Mouse (Mus musculus) forebrain, embryonic 11.5 days (tissue): ENCODE data around the gene H2-Ob. TPM values are rescaled to one million over a fixed set of nuclear protein-coding genes. Genes with fewer than 3 reads are reported as not detected.
A peak's percentile ranks its signal among the peaks of the same experiment; 100 is the strongest.

ENCODE experiments used
- ATAC-seq: fragments of 200-750 bp; cut with Nextera tagmentation; replicated peaks from 2 replicates; pipeline ENCODE4 v1.8.0; 2017; ENCODE audit warnings: moderate TSS enrichment; ENCODE audit not compliant: low FRiP score
- DNase-seq: peaks from one replicate; pipeline ENCODE4 v3.0.0-alpha.2; 2017; ENCODE audit warnings: low spot score
- H3K27ac ChIP-seq: fragments of 300-500 bp; sonication (generic); 2 replicates; pipeline ENCODE4 v1.5.1; 2014; ENCODE audit warnings: low read depth, low read length
- H3K27me3 ChIP-seq: fragments of 300-500 bp; sonication (generic); 2 replicates; pipeline ENCODE4 v1.6.1; 2014; ENCODE audit warnings: mild to moderate bottlenecking, low read length, mixed read lengths; ENCODE audit not compliant: control insufficient read depth, insufficient read depth
- H3K36me3 ChIP-seq: fragments of 300-500 bp; sonication (generic); 2 replicates; pipeline ENCODE4 v1.6.1; 2014; ENCODE audit warnings: mild to moderate bottlenecking, low read length, moderate library complexity, mixed read lengths; ENCODE audit not compliant: control insufficient read depth, insufficient read depth
- H3K4me1 ChIP-seq: fragments of 300-500 bp; sonication (generic); replicated peaks from 2 replicates; pipeline ENCODE4 v1.6.1; 2014; ENCODE audit warnings: low read length, mixed read lengths; ENCODE audit not compliant: control insufficient read depth, insufficient read depth
- H3K4me2 ChIP-seq: fragments of 300-500 bp; sonication (generic); 2 replicates; pipeline ENCODE4 v1.6.1; 2014; ENCODE audit warnings: low read depth, mild to moderate bottlenecking, low read length, moderate library complexity, mixed read lengths; ENCODE audit not compliant: severe bottlenecking
- H3K4me3 ChIP-seq: fragments of 300-500 bp; sonication (generic); 2 replicates; pipeline ENCODE4 v1.5.1; 2014; ENCODE audit warnings: low read depth, low read length
- H3K9ac ChIP-seq: fragments of 300-500 bp; sonication (generic); 2 replicates; pipeline ENCODE4 v1.6.1; 2014; ENCODE audit warnings: low read length
- H3K9me3 ChIP-seq: fragments of 300-500 bp; sonication (generic); 2 replicates; pipeline ENCODE4 v1.6.1; 2016; ENCODE audit warnings: low read length, mixed read lengths; ENCODE audit not compliant: control insufficient read depth
- WGBS: fragments of 180-500 bp; shearing (Covaris S2); extraction: QIAGEN DNeasy Blood & Tissue Kit; methylation state at CpG from one replicate; pipeline ENCODE4 v1.1.7; 2014; 5-methylcytosine and 5-hydroxymethylcytosine counted together
- polyA plus RNA-seq: library from polyadenylated mRNA; unstranded; fragments of >200 nt; fragmentation: Nextera tagmentation; extraction: Ambion mirVana; gene quantifications from 2 replicates; pipeline ENCODE4 v1.2.1, GENCODE M21; 2014

H2-Ob gene
- polyA plus RNA-seq, 1 experiment from 2014 or later: not detected

DNA sequence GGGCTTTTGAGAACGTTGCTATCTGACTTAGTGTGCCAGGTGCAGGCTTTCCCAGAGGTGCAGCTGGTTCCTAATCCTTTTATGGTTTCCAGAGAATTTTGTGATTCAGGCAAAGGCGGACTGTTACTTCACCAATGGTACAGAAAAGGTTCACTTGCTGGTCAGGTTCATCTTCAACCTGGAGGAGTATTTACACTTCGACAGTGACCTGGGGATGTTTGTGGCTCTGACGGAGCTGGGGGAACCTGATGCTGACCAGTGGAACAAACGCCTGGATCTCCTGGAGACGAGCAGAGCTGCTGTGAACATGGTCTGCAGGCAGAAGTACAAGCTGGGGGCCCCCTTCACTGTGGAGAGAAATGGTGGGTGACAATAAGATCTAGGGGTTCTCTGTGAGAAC, 2.2 kb downstream of the H2-Ob start:
- Histone ChIP-seq H3K9ac (no peak overlapping the region), H3K36me3 (no peaks in the 10 kb centered on the region), H3K27ac (no peak overlapping the region), H3K4me3 (no peak overlapping the region), H3K27me3 (no peaks in the 10 kb centered on the region), H3K4me2 (no peak overlapping the region), H3K4me1 (no peaks in the 10 kb centered on the region), H3K9me3 (no peaks in the 10 kb centered on the region)
- DNase-seq (peak; percentile 23), ATAC-seq (no peak)
- WGBS: 86% methylated on average over 6 of the region's 6 CpGs

DNA sequence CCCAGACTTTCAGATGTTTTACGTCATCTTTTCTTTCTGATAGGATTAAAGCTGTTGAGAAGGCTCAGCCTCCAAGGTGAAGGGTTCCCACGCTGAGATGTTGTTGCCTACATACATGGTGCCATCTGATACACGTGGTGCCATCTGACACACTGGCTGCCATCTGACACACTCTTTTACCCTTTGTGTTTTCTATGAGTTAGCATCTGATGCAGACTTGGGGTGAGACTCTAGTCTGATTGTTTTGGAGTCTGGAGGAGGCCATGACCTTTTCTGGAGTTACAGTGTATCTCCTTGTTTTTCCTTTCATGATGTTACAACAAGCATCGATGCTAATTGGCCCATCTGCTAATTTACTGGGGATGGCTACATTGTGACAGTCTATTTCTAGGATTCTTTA, 6.0 kb downstream of the H2-Ob start:
- H3K4me2 ChIP-seq: no peak overlapping the region
- 77% methylated on average over 4 of the region's 4 CpGs for WGBS
- H3K27me3 ChIP-seq: no peaks in the 10 kb centered on the region
- H3K4me1 ChIP-seq: no peaks in the 10 kb centered on the region
- no peaks in the 10 kb centered on the region for H3K36me3 ChIP-seq
- no peaks in the 10 kb centered on the region for H3K9me3 ChIP-seq
- H3K27ac ChIP-seq: no peak overlapping the region
- no peak overlapping the region for H3K4me3 ChIP-seq
- ATAC-seq (no peak), DNase-seq (no peak)
- H3K9ac ChIP-seq: no peak overlapping the region

DNA sequence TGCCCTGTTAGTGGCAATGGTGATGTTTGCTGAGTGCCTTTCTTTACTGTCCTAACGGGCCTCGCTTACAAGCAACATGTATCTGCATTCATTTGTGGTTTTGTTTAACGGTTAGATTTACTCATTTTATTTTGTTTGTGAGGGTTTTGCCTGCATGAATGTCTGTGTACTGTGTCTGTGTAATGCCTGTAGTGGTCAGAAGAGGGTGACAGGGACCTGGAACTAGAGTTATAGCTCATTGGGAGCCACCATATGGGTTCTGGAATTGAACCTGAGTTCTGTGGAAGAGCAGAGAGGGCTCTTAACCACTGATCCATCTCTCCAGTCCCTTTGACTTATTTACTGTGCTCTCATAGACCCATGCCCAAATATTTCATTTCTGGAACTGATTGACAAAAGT, 8.3 kb downstream of the H2-Ob start:
- Histone ChIP-seq H3K36me3 (no peaks in the 10 kb centered on the region), H3K4me3 (no peak overlapping the region), H3K4me1 (no peaks in the 10 kb centered on the region), H3K4me2 (no peak overlapping the region), H3K9ac (no peak overlapping the region), H3K27ac (no peak overlapping the region), H3K9me3 (no peaks in the 10 kb centered on the region), H3K27me3 (no peaks in the 10 kb centered on the region)
- DNase-seq: no peak
- ATAC-seq: no peak
- WGBS: 82% methylated on average over 3 of the region's 3 CpGs

DNA sequence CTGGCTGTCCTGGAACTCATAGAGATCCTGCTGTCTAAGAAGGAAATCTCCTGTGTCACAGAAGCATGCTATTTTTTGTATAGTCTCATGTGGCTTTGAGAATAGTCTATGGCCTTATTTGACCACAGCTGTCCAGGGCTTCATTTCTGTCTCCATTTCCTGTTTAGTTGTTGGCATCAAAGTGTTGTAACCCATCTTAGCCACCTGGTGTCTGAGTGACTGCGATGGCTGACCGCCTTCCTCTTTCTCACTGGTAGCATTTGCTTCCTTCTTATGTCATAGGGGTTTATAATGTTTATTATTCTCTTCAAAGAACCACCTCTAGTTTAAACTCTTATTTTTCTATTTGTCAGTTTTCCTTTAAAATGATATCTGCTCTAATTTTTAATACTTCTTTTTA, 10.1 kb downstream of the H2-Ob start:
- DNase-seq (no peak), ATAC-seq (no peak)
- Histone ChIP-seq H3K4me2 (no peak overlapping the region), H3K9ac (no peak overlapping the region), H3K4me3 (no peak overlapping the region), H3K27ac (no peak overlapping the region), H3K4me1 (no peaks in the 10 kb centered on the region), H3K9me3 (no peaks in the 10 kb centered on the region), H3K36me3 (no peaks in the 10 kb centered on the region), H3K27me3 (no peaks in the 10 kb centered on the region)
- 77% methylated on average over 2 of the region's 2 CpGs for WGBS

DNA sequence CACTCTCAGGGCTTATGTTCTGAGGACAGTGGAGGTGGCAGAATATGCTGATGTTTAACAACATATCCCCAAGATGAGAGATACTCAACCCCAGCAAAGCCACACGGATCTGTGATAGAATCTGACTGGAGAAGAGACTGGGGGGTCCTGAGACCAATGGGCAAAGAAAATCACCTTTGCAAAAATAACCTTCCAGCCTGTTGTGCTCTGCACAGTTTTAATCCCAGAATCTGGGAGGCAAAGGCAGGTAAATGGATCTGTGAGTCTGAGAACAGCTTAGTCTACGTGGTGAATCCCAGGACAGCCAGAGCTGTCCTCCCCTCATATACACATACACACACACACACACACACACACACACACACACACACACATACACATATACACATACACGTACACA, 10.7 kb downstream of the H2-Ob start:
- H3K36me3 ChIP-seq: no peaks in the 10 kb centered on the region
- no peaks in the 10 kb centered on the region for H3K9me3 ChIP-seq
- no peak overlapping the region for H3K4me3 ChIP-seq
- ATAC-seq: no peak
- no peaks in the 10 kb centered on the region for H3K27me3 ChIP-seq
- no peak overlapping the region for H3K9ac ChIP-seq
- no peak overlapping the region for H3K27ac ChIP-seq
- no peak for DNase-seq
- 42% methylated on average over 3 of the region's 3 CpGs for WGBS
- H3K4me1 ChIP-seq: no peaks in the 10 kb centered on the region
- H3K4me2 ChIP-seq: no peak overlapping the region

DNA sequence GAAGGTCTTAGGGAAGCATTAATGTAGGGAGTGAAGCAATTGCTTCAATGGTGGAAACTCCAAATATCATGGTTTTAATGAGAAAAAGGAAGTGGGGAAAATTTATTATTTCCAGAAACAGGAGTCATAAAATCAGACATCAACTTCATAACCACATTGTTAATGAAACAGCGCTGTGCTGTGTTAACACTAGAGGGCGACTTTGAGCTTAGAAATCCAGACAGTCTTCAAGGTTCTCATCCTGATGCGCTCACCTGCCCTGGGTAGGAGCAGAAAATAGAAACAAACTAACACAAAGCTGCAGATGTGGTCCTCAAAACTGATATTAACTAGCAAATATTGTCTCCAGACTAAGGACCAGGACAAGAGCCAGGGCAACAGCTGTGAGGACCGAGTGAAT, 11.2 kb downstream of the H2-Ob start:
- H3K27me3 ChIP-seq: no peaks in the 10 kb centered on the region
- no peaks in the 10 kb centered on the region for H3K36me3 ChIP-seq
- no peak overlapping the region for H3K4me2 ChIP-seq
- no peak overlapping the region for H3K27ac ChIP-seq
- H3K4me3 ChIP-seq: no peak overlapping the region
- WGBS: 16% methylated on average over 4 of the region's 4 CpGs
- H3K9ac ChIP-seq: no peak overlapping the region
- H3K4me1 ChIP-seq: no peaks in the 10 kb centered on the region
- ATAC-seq (no peak), DNase-seq (no peak)
- no peaks in the 10 kb centered on the region for H3K9me3 ChIP-seq

DNA sequence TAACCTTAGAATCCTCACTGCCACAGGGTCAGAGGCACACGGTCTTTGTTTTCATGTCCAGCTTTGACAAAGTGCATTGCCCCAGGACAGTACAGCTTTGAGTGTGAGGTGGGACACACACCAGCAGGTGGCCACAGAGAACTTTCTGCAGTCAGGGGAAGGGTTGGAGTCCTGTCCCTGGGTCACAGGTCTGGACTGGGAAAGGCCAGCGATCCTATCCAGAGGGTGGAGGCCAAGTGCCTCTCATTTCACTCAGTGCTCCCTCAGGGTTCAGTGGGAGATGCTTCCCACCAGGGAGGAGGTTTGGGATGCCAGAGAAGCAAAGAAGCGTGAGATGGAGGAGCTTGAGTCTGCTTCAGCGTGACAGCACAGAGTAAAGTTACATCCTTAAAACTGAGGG, 13.0 kb downstream of the H2-Ob start:
- ATAC-seq: no peak
- WGBS: 45% methylated on average over 4 of the region's 4 CpGs

DNA sequence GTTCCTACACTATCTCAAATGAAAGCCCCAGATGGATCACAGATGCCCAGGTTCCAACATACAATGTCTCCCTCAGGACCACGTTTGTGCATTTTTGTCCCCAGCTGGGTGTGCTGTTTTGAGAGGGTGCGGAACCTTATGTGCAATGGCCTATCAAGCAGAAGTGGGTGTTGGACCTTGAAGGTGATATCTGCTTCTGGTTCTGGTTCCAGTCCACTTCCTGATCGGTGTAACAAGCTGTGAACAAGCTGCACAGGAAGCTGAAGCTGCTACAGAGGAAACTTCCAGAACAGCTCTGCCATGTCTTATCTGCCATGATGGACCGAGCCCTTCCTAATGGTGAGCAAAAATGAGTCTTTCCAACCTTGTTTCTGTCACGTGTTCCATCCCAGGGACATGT, 17.8 kb downstream of the H2-Ob start:
- no peaks in the 10 kb centered on the region for H3K4me1 ChIP-seq
- DNase-seq: no peak
- WGBS: 81% methylated on average over 5 of the region's 5 CpGs
- no peaks in the 10 kb centered on the region for H3K9me3 ChIP-seq
- no peaks in the 10 kb centered on the region for H3K36me3 ChIP-seq
- ATAC-seq: no peak
- no peak overlapping the region for H3K9ac ChIP-seq
- H3K27ac ChIP-seq: no peak overlapping the region
- no peaks in the 10 kb centered on the region for H3K27me3 ChIP-seq
- no peak overlapping the region for H3K4me2 ChIP-seq
- no peak overlapping the region for H3K4me3 ChIP-seq

More for the DNA sequence above, 13.0 kb downstream of the H2-Ob start:
- Histone ChIP-seq H3K4me3 (no peak overlapping the region), H3K4me2 (no peak overlapping the region), H3K27ac (no peak overlapping the region), H3K4me1 (no peaks in the 10 kb centered on the region), H3K36me3 (no peaks in the 10 kb centered on the region), H3K27me3 (no peaks in the 10 kb centered on the region), H3K9me3 (no peaks in the 10 kb centered on the region), H3K9ac (no peak overlapping the region)
- DNase-seq: no peak

DNA sequence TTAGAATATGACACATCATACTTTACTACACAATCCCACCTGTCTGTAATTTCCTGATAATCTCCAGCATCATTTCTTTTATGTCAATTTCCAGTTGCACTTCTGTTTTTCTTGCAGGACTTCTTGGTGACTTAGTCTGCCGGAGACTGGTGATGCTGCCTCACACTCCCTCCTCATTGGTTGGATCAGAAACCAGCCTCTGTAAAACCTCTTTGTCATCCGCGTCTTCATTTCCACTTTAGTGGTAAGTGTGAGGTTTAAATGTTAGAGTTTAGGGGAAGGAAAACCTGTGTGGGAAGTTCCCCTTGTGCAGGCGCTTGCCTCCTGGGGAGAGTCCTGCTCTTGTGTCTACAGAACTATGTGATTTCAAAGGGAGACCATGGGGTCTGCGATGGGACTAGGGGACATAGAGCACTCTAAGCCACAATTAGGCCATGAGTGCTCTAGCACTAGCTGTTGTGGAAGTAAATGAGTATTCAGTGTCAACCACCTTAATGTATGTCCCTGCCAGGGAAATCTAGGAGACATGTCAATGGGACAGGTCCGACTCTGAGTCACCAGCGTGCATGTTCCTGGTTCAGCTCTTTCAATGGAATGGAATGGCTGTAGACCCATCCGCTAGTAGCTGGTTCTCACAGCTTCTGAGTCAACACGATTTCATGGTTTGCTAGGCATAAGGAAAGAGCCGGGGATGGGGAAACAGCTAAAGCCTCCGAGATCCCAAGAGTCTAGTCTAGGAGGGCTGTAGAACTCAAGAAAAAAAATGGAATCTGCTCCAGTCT, 19.1 kb downstream of the H2-Ob start, which contains the start of gene H2-Ab1:
TSS of gene H2-Ab1 (plus strand) at position 96 of the 782 bp plus-strand sequence.
- 76% methylated on average over 11 of the region's 11 CpGs for WGBS
- H3K9ac ChIP-seq: no peak within 1 kb of the TSS
- DNase-seq: peak; percentile 66

More for the DNA sequence above, 19.1 kb downstream of the H2-Ob start, which contains the start of gene H2-Ab1:
- no peak for ATAC-seq
- no peak within 1 kb of the TSS for H3K27ac ChIP-seq
- H3K4me1 ChIP-seq: no peaks in the 10 kb centered on the region; the same call in 1 of the 2 replicates
- H3K9me3 ChIP-seq: no peaks in the 10 kb centered on the region
- H3K4me2 ChIP-seq: no peak within 1 kb of the TSS
- H3K27me3 ChIP-seq: no peaks in the 10 kb centered on the region
- H3K4me3 ChIP-seq: no peak within 1 kb of the TSS
- H3K36me3 ChIP-seq: no peaks in the 10 kb centered on the region
